Mouse (Mus musculus) lung, embryonic 15.5 days (tissue): Measurements from ENCODE around the gene Gm20897. TPM values are rescaled to one million over a fixed set of nuclear protein-coding genes. Genes with fewer than 3 reads are reported as not detected.
"Not testable (repeated sequence)": the region's sequence is repeated elsewhere in the genome, so short reads cannot be mapped to it uniquely, and the experiment has no call there.

Experiments used
- ATAC-seq: fragments of 200-750 bp; cut with Nextera tagmentation; 2 replicates; pipeline ENCODE4 v1.8.0; 2017; ENCODE audit warnings: moderate number of reproducible peaks, borderline replicate concordance; ENCODE audit not compliant: low FRiP score, low TSS enrichment; ENCODE audit errors: extremely low read depth
- H3K27ac ChIP-seq: fragments of 300-500 bp; sonication (generic); 2 replicates; pipeline ENCODE4 v1.5.1; 2015; ENCODE audit warnings: moderate library complexity, mild to moderate bottlenecking, inconsistent platforms
- H3K27me3 ChIP-seq: fragments of 300-500 bp; sonication (generic); 2 replicates; pipeline ENCODE4 v1.6.1; 2015; ENCODE audit warnings: inconsistent platforms
- H3K36me3 ChIP-seq: fragments of 300-500 bp; sonication (generic); 2 replicates; pipeline ENCODE4 v1.6.1; 2015; ENCODE audit warnings: inconsistent platforms
- H3K4me1 ChIP-seq: fragments of 300-500 bp; sonication (generic); 2 replicates; pipeline ENCODE4 v1.6.1; 2015; ENCODE audit warnings: inconsistent platforms
- H3K4me2 ChIP-seq: fragments of 300-500 bp; sonication (generic); 2 replicates; pipeline ENCODE4 v1.6.1; 2015; ENCODE audit warnings: inconsistent platforms, mild to moderate bottlenecking, moderate library complexity
- H3K4me3 ChIP-seq: fragments of 300-500 bp; sonication (generic); 2 replicates; pipeline ENCODE4 v1.5.1; 2015; ENCODE audit warnings: mild to moderate bottlenecking, inconsistent platforms
- H3K9ac ChIP-seq: fragments of 300-500 bp; sonication (generic); 2 replicates; pipeline ENCODE4 v1.6.1; 2015; ENCODE audit warnings: inconsistent platforms
- H3K9me3 ChIP-seq: fragments of 300-500 bp; sonication (generic); 2 replicates; pipeline ENCODE4 v1.6.1; 2016; ENCODE audit warnings: inconsistent platforms
- WGBS: fragments of 180-500 bp; shearing (Covaris S2); methylation state at CpG from one replicate; pipeline ENCODE4 v1.1.7; 2015; 5-methylcytosine and 5-hydroxymethylcytosine counted together
- polyA plus RNA-seq: library from polyadenylated mRNA; unstranded; fragments of >200 nt; fragmentation: Nextera tagmentation; extraction: Ambion mirVana; gene quantifications from 2 replicates; pipeline ENCODE4 v1.2.1, GENCODE M21; 2015

Gm20897 gene
- polyA plus RNA-seq, result not detected in 2 replicates

GRCm38 (mm10) chrY:38502138-38502537, at the start of gene Gm20897:
Gm20897 (minus strand) TSS chrY:38502238.
- not testable (repeated sequence) for H3K4me2 ChIP-seq, H3K27ac ChIP-seq, H3K9me3 ChIP-seq, ATAC-seq, H3K36me3 ChIP-seq, H3K27me3 ChIP-seq, H3K4me1 ChIP-seq, H3K4me3 ChIP-seq, H3K9ac ChIP-seq
- WGBS, result 82% methylated on average over 5 of the region's 6 CpGs

Other genes with a start within 250 kb of the Gm20897 start
- gene Gm21732, start 73.5 kb upstream of the Gm20897 start, polyA plus RNA-seq, result not detected in 2 replicates